Mouse (Mus musculus) heart, adult 2 months (tissue): Measurements from ENCODE around the gene Smurf1.

Source experiments
- CTCF ChIP-seq: fragments of 200-600 bp; IDR thresholded peaks from 2 replicates; pipeline ENCODE4 v1.8.1; 2022; ENCODE audit warnings: antibody characterized with exemption, mild to moderate bottlenecking, moderate library complexity
- POLR2A ChIP-seq: fragments of 200-500 bp; IDR thresholded peaks from 2 replicates; pipeline ENCODE4 v1.6.1; 2011; ENCODE audit warnings: mild to moderate bottlenecking, low read depth, low read length, control low read depth; ENCODE audit not compliant: insufficient read depth

DNA sequence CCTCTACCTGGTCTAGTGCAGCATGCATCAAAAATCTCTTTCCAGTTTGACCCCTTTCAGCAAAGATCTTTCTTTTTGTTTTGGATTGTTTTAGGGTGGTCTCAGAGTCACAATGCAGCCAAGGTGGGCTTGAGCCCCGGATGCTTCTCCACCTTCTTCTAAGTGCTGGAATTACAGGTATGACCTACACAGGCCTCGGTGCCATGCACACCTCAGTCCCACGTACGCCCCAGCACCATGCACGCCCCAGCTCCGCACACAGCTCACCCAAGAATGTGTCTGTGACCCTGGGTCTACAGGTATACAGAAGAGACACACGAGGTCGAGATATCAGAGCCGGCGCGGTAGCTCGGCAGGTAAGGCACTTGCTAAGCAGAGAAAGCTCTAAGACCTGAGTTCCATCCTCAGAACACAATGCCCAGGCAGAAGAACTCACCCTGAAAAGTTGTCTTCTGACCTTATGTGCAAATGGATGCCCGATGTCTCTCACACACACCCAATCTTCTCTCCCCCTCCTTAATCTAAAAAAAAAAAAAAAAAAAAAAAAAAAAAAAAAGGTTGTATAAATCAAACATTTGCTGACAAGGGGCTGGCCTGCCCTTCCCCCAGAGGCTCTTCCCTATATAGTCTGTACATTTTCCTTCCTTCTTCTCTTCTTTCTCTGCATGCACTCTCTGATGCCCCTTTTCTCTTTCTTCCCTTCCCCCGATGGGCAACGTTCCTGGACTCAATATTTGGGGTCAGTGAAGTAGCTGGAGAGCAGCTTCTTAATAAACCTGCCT is 43.4 kb upstream of the Smurf1 start:
- TF ChIP-seq POLR2A (no peak), CTCF (no peak)
